8 mouse cellular contexts compared by ENCODE assay signal in genomic region chr1:134361857-134362212, GRCm38 (mm10). TPM values are rescaled to one million over a fixed set of nuclear protein-coding genes. Genes with fewer than 3 reads are reported as not detected.
DNase-seq lines count a peak whose midpoint lies in the region; ATAC-seq and TF ChIP-seq lines count a peak whose summit lies in the region.

Tmem183a (minus strand) TSS chr1:134361979.

- DNase-seq in B cell, adult 2 months, result peak; percentile 98
- DNase-seq in brain, adult 2 months (ENCODE audit: low read depth, low spot score), result peak; percentile 98
- peak; percentile 78 for DNase-seq in liver, adult 2 months (ENCODE audit: extremely low read depth, low read depth, low spot score)
- peak; percentile 96 for DNase-seq in splenic B cell, adult 2 months (ENCODE audit: low read depth, low spot score)

- peak within 1 kb of the TSS; percentile 71 for H3K27ac ChIP-seq in heart, embryonic 11.5 days (ENCODE audit: low read depth, low read length)
- H3K27ac ChIP-seq in kidney, embryonic 16.5 days (ENCODE audit: low read length), result peak within 1 kb of the TSS; percentile 49
- peak within 1 kb of the TSS; percentile 96 for H3K27ac ChIP-seq in liver, adult 2 months (replicated peaks; ENCODE audit: insufficient read depth, low read depth, low read length)

- WGBS in heart, embryonic 11.5 days (ENCODE audit: insufficient replicate concordance), result 0% methylated on average over 36 of the region's 38 CpGs
- under 1% methylated on average over 35 of the region's 38 CpGs for WGBS in kidney, embryonic 16.5 days
- WGBS in liver, adult 2 months, result 0% methylated on average over 38 of the region's 38 CpGs

- ATAC-seq in erythroblast, adult 5-6 weeks (replicated peaks; ENCODE audit: low FRiP score, poor library complexity, severe bottlenecking), result peak; percentile 98
- ATAC-seq in heart, embryonic 11.5 days (replicated peaks; ENCODE audit: insufficient number of reproducible peaks, low FRiP score, low TSS enrichment), result peak; percentile 96
- ATAC-seq in kidney, embryonic 16.5 days (ENCODE audit: low FRiP score, low TSS enrichment), result peak; percentile 98

- no peaks in the 10 kb centered on the region for H3K9me3 ChIP-seq in heart, embryonic 11.5 days (replicated peaks; ENCODE audit: control insufficient read depth, low read length)
- H3K9me3 ChIP-seq in kidney, embryonic 16.5 days (ENCODE audit: low read length), result no peaks in the 10 kb centered on the region

- TF ChIP-seq CTCF in liver, adult 2 months (IDR thresholded peaks at IDR 0.05; ENCODE audit: low read depth, low read length), result no peak

- no peaks in the 10 kb centered on the region for H3K27me3 ChIP-seq in heart, embryonic 11.5 days (ENCODE audit: control insufficient read depth, insufficient read depth, low read length)
- H3K27me3 ChIP-seq in kidney, embryonic 16.5 days (ENCODE audit: insufficient read depth, low read length), result no peaks in the 10 kb centered on the region
- H3K27me3 ChIP-seq in liver, adult 2 months (ENCODE audit: control insufficient read depth, insufficient read depth, low read length), result no peaks in the 10 kb centered on the region
- no peaks in the 10 kb centered on the region for H3K27me3 ChIP-seq in myocyte (ENCODE audit: control insufficient read depth, insufficient read depth, insufficient read length)
- H3K27me3 ChIP-seq in splenic B cell, adult 2 months (ENCODE audit: control insufficient read depth, insufficient read depth, low read length, poor library complexity, severe bottlenecking), result no peaks in the 10 kb centered on the region

- H3K4me2 ChIP-seq in heart, embryonic 11.5 days, result peak within 1 kb of the TSS; percentile 84
- H3K4me2 ChIP-seq in kidney, embryonic 16.5 days (replicated peaks; ENCODE audit: low read depth, low read length), result peak within 1 kb of the TSS; percentile 84
- H3K4me2 ChIP-seq in myocyte (ENCODE audit: low read depth), result peak within 1 kb of the TSS; percentile 90

- H3K4me3 ChIP-seq in heart, embryonic 11.5 days (ENCODE audit: low read depth, low read length), result peak within 1 kb of the TSS; percentile 93
- peak within 1 kb of the TSS; percentile 85 for H3K4me3 ChIP-seq in kidney, embryonic 16.5 days (ENCODE audit: low read length)
- peak within 1 kb of the TSS; percentile 85 for H3K4me3 ChIP-seq in liver, adult 2 months (ENCODE audit: insufficient read depth, low read depth, low read length)
- H3K4me3 ChIP-seq in myocyte, result peak within 1 kb of the TSS; percentile 86

- TF ChIP-seq POLR2A in liver, adult 2 months (IDR thresholded peaks at IDR 0.05; ENCODE audit: extremely low read depth, insufficient read depth, low read length), result peak; percentile 89
- peak; percentile 96 for TF ChIP-seq POLR2A in myocyte (IDR thresholded peaks at IDR 0.05; ENCODE audit: insufficient read length, low read depth)

- H3K9ac ChIP-seq in heart, embryonic 11.5 days (ENCODE audit: low read depth, low read length), result peak within 1 kb of the TSS; percentile 93
- H3K9ac ChIP-seq in kidney, embryonic 16.5 days (replicated peaks; ENCODE audit: low read length), result peak within 1 kb of the TSS; percentile 90
- H3K9ac ChIP-seq in liver, adult 2 months (ENCODE audit: low read depth, low read length), result peak within 1 kb of the TSS; percentile 89

- peaks cover 9% of the 10 kb centered on the region for H3K36me3 ChIP-seq in heart, embryonic 11.5 days (ENCODE audit: control insufficient read depth, insufficient read depth, low read length)
- peaks cover 23% of the 10 kb centered on the region for H3K36me3 ChIP-seq in kidney, embryonic 16.5 days (ENCODE audit: insufficient read depth, low read length)
- peaks cover 18% of the 10 kb centered on the region for H3K36me3 ChIP-seq in liver, adult 2 months (ENCODE audit: control insufficient read depth, insufficient read depth, low read length)
- peaks cover 16% of the 10 kb centered on the region for H3K36me3 ChIP-seq in myocyte (ENCODE audit: control insufficient read depth, insufficient read depth)
- peaks cover 2% of the 10 kb centered on the region for H3K36me3 ChIP-seq in splenic B cell, adult 2 months (ENCODE audit: control insufficient read depth, insufficient read depth, low read length, poor library complexity, severe bottlenecking)

- peaks cover 3% of the 10 kb centered on the region; the same call in 1 of the 2 replicates for H3K4me1 ChIP-seq in heart, embryonic 11.5 days (ENCODE audit: control insufficient read depth, insufficient read depth, low read length)
- peaks cover 15% of the 10 kb centered on the region for H3K4me1 ChIP-seq in kidney, embryonic 16.5 days (ENCODE audit: insufficient read depth, low read length)
- H3K4me1 ChIP-seq in liver, adult 2 months (ENCODE audit: control insufficient read depth, insufficient read depth, low read length), result peaks cover 14% of the 10 kb centered on the region

- peak within 1 kb of the TSS; percentile 18 for H3ac ChIP-seq in myocyte (ENCODE audit: control insufficient read depth, insufficient read length)

- H3K79me2 ChIP-seq in liver, adult 2 months (ENCODE audit: control insufficient read depth, insufficient read depth, low read length), result peaks cover 8% of the 10 kb centered on the region; the same call in 1 of the 2 replicates
- H3K79me2 ChIP-seq in myocyte (ENCODE audit: control insufficient read depth, insufficient read depth), result peaks cover 43% of the 10 kb centered on the region

TF ChIP-seq in myocyte, 11 proteins besides CTCF, POLR2A, EP300 and RAD21:
- peak; percentile 8 for TF ChIP-seq REST (IDR thresholded peaks at IDR 0.05; ENCODE audit: insufficient read depth, insufficient read length)
- no peak for TF ChIP-seq TCF12 (IDR thresholded peaks at IDR 0.05; ENCODE audit: insufficient read depth, poor library complexity, severe bottlenecking)
- peak in 1 of 3 experiments; percentile 16 for TF ChIP-seq MYOG (IDR thresholded peaks at IDR 0.05; ENCODE audit: control insufficient read depth in 1 of 3, insufficient read depth in 1 of 3, insufficient read length in 2 of 3, low read depth in 2 of 3)
- peak; percentile 99 for TF ChIP-seq POLR2AphosphoS2 (IDR thresholded peaks at IDR 0.05; ENCODE audit: insufficient read length, low read depth)
- TF ChIP-seq SRF (IDR thresholded peaks at IDR 0.05; ENCODE audit: control insufficient read depth, insufficient read length, low read depth), result no peak

RNA-seq across cellular contexts. Expression of gene Tmem183a, which starts in this region (rescaled TPM):
- total RNA-seq in erythroblast, adult 5-6 weeks (2015; ENCODE audit: low replicate concordance), result 38.2 and 40.5 TPM in 2 replicates
- total RNA-seq in erythroblast, adult 5-6 weeks (2017; ENCODE audit: low replicate concordance), result 54.1 and 54.4 TPM in 2 replicates
- 75.1 and 78.8 TPM in 2 replicates for polyA plus RNA-seq in heart, embryonic 11.5 days (2014; fragmentation: Nextera tagmentation; extraction: Ambion mirVana)
- 79.0 and 88.8 TPM in 2 replicates for polyA plus RNA-seq in kidney, embryonic 16.5 days (2015; fragmentation: Nextera tagmentation; extraction: Ambion mirVana)
- total RNA-seq in liver, adult 2 months (2014; rRNA removed), result 152 and 153 TPM in 2 replicates
- 130 and 152 TPM in 2 replicates for polyA plus RNA-seq in liver, adult 2 months (2012; rRNA removed)
- polyA plus RNA-seq in myocyte (2012; fragmentation: generic; extraction: Trizol), result 67.3 TPM

Comparison
In these comparisons a context has a peak if more than half of its experiments do, and no peak if none do; other contexts are left out.
1. Peak in every context shown above with its lines: DNase-seq, ATAC-seq, H3K4me3 ChIP-seq and H3K27ac ChIP-seq.